Mouse (Mus musculus) lung, embryonic 15.5 days (tissue): ENCODE measurements around the gene Cdh12. TPM values are rescaled to one million over a fixed set of nuclear protein-coding genes. Genes with fewer than 3 reads are reported as not detected.
"Not testable (repeated sequence)": the region's sequence is repeated elsewhere in the genome, so short reads cannot be mapped to it uniquely, and the experiment has no call there.

Experiments used
- ATAC-seq: fragments of 200-750 bp; cut with Nextera tagmentation; 2 replicates; pipeline ENCODE4 v1.8.0; 2017; ENCODE audit warnings: moderate number of reproducible peaks, borderline replicate concordance; ENCODE audit not compliant: low FRiP score, low TSS enrichment; ENCODE audit errors: extremely low read depth
- H3K27ac ChIP-seq: fragments of 300-500 bp; sonication (generic); 2 replicates; pipeline ENCODE4 v1.5.1; 2015; ENCODE audit warnings: moderate library complexity, mild to moderate bottlenecking, inconsistent platforms
- H3K27me3 ChIP-seq: fragments of 300-500 bp; sonication (generic); 2 replicates; pipeline ENCODE4 v1.6.1; 2015; ENCODE audit warnings: inconsistent platforms
- H3K36me3 ChIP-seq: fragments of 300-500 bp; sonication (generic); 2 replicates; pipeline ENCODE4 v1.6.1; 2015; ENCODE audit warnings: inconsistent platforms
- H3K4me1 ChIP-seq: fragments of 300-500 bp; sonication (generic); 2 replicates; pipeline ENCODE4 v1.6.1; 2015; ENCODE audit warnings: inconsistent platforms
- H3K4me2 ChIP-seq: fragments of 300-500 bp; sonication (generic); 2 replicates; pipeline ENCODE4 v1.6.1; 2015; ENCODE audit warnings: inconsistent platforms, mild to moderate bottlenecking, moderate library complexity
- H3K4me3 ChIP-seq: fragments of 300-500 bp; sonication (generic); 2 replicates; pipeline ENCODE4 v1.5.1; 2015; ENCODE audit warnings: mild to moderate bottlenecking, inconsistent platforms
- H3K9ac ChIP-seq: fragments of 300-500 bp; sonication (generic); 2 replicates; pipeline ENCODE4 v1.6.1; 2015; ENCODE audit warnings: inconsistent platforms
- H3K9me3 ChIP-seq: fragments of 300-500 bp; sonication (generic); 2 replicates; pipeline ENCODE4 v1.6.1; 2016; ENCODE audit warnings: inconsistent platforms
- WGBS: fragments of 180-500 bp; shearing (Covaris S2); methylation state at CpG from one replicate; pipeline ENCODE4 v1.1.7; 2015; 5-methylcytosine and 5-hydroxymethylcytosine counted together
- polyA plus RNA-seq: library from polyadenylated mRNA; unstranded; fragments of >200 nt; fragmentation: Nextera tagmentation; extraction: Ambion mirVana; gene quantifications from 2 replicates; pipeline ENCODE4 v1.2.1, GENCODE M21; 2015

Gene Cdh12
- polyA plus RNA-seq, 1 experiment from 2014 or later: 0.09 TPM

GRCm38 (mm10) chr15:21297051-21297450 is 848.0 kb downstream of the Cdh12 start:
- Histone ChIP-seq H3K4me3 (no peak overlapping the region), H3K4me1 (no peaks in the 10 kb centered on the region), H3K9me3 (no peaks in the 10 kb centered on the region), H3K27ac (no peak overlapping the region), H3K4me2 (no peak overlapping the region), H3K36me3 (no peaks in the 10 kb centered on the region), H3K9ac (no peak overlapping the region), H3K27me3 (no peaks in the 10 kb centered on the region)
- ATAC-seq: no peak
- WGBS: 85% methylated on average over 1 of the region's 1 CpGs

GRCm38 (mm10) chr15:21315457-21315856 is 866.4 kb downstream of the Cdh12 start:
- Histone ChIP-seq H3K36me3 (no peaks in the 10 kb centered on the region), H3K4me1 (no peaks in the 10 kb centered on the region), H3K9ac (no peak overlapping the region), H3K4me3 (no peak overlapping the region), H3K27ac (no peak overlapping the region), H3K27me3 (no peaks in the 10 kb centered on the region), H3K4me2 (no peak overlapping the region), H3K9me3 (no peaks in the 10 kb centered on the region)
- 52% methylated on average over 3 of the region's 3 CpGs for WGBS
- ATAC-seq: no peak

GRCm38 (mm10) chr15:21343853-21344252 is 894.8 kb downstream of the Cdh12 start:
- no peak overlapping the region for H3K4me2 ChIP-seq
- no peak for ATAC-seq
- H3K4me1 ChIP-seq: no peaks in the 10 kb centered on the region
- H3K36me3 ChIP-seq: no peaks in the 10 kb centered on the region
- H3K9me3 ChIP-seq: no peaks in the 10 kb centered on the region
- H3K27ac ChIP-seq: no peak overlapping the region
- no peak overlapping the region for H3K9ac ChIP-seq
- H3K4me3 ChIP-seq: no peak overlapping the region
- no peaks in the 10 kb centered on the region for H3K27me3 ChIP-seq

GRCm38 (mm10) chr15:21344323-21344722 is 895.3 kb downstream of the Cdh12 start:
- H3K4me3 ChIP-seq: no peak overlapping the region

GRCm38 (mm10) chr15:21344749-21345148 is 895.7 kb downstream of the Cdh12 start:
- 58% methylated on average over 3 of the region's 3 CpGs for WGBS
- ATAC-seq: no peak

More at GRCm38 (mm10) chr15:21344323-21344722, 895.3 kb downstream of the Cdh12 start:
- no peak overlapping the region for H3K27ac ChIP-seq
- no peak overlapping the region for H3K9ac ChIP-seq
- H3K9me3 ChIP-seq: no peaks in the 10 kb centered on the region
- WGBS: 40% methylated on average over 2 of the region's 2 CpGs
- no peaks in the 10 kb centered on the region for H3K4me1 ChIP-seq
- no peak for ATAC-seq
- H3K4me2 ChIP-seq: no peak overlapping the region
- no peaks in the 10 kb centered on the region for H3K36me3 ChIP-seq
- no peaks in the 10 kb centered on the region for H3K27me3 ChIP-seq

GRCm38 (mm10) chr15:21355356-21356101 is 906.5 kb downstream of the Cdh12 start:
- Histone ChIP-seq H3K9me3 (no peaks in the 10 kb centered on the region), H3K4me3 (no peak overlapping the region), H3K4me1 (no peaks in the 10 kb centered on the region), H3K27me3 (no peaks in the 10 kb centered on the region), H3K4me2 (no peak overlapping the region), H3K9ac (no peak overlapping the region), H3K27ac (no peak overlapping the region), H3K36me3 (no peaks in the 10 kb centered on the region)
- WGBS: 70% methylated on average over 5 of the region's 5 CpGs
- no peak for ATAC-seq

More at GRCm38 (mm10) chr15:21344749-21345148, 895.7 kb downstream of the Cdh12 start:
- no peaks in the 10 kb centered on the region for H3K36me3 ChIP-seq
- H3K27ac ChIP-seq: no peak overlapping the region
- H3K4me1 ChIP-seq: no peaks in the 10 kb centered on the region
- no peak overlapping the region for H3K4me3 ChIP-seq
- H3K9me3 ChIP-seq: no peaks in the 10 kb centered on the region
- H3K9ac ChIP-seq: no peak overlapping the region
- H3K27me3 ChIP-seq: no peaks in the 10 kb centered on the region
- no peak overlapping the region for H3K4me2 ChIP-seq

GRCm38 (mm10) chr15:21366366-21366765 is 917.3 kb downstream of the Cdh12 start:
- ATAC-seq: no peak
- H3K9ac ChIP-seq: no peak overlapping the region
- no peak overlapping the region for H3K27ac ChIP-seq
- H3K4me3 ChIP-seq: no peak overlapping the region
- no peaks in the 10 kb centered on the region for H3K4me1 ChIP-seq
- no peaks in the 10 kb centered on the region for H3K36me3 ChIP-seq
- H3K27me3 ChIP-seq: no peaks in the 10 kb centered on the region
- H3K4me2 ChIP-seq: no peak overlapping the region
- no peaks in the 10 kb centered on the region for H3K9me3 ChIP-seq

GRCm38 (mm10) chr15:21375460-21375859 is 926.4 kb downstream of the Cdh12 start:
- Histone ChIP-seq H3K4me3 (no peak overlapping the region), H3K4me1 (no peaks in the 10 kb centered on the region), H3K27ac (no peak overlapping the region), H3K9me3 (no peaks in the 10 kb centered on the region), H3K9ac (no peak overlapping the region), H3K27me3 (no peaks in the 10 kb centered on the region), H3K4me2 (no peak overlapping the region), H3K36me3 (no peaks in the 10 kb centered on the region)
- WGBS: 67% methylated on average over 5 of the region's 5 CpGs
- ATAC-seq: no peak

- H3K27me3 ChIP-seq: no peaks in the 10 kb centered on the region
- H3K4me2 ChIP-seq: no peak overlapping the region
- no peak overlapping the region for H3K4me3 ChIP-seq
- ATAC-seq: no peak
- H3K9me3 ChIP-seq: no peaks in the 10 kb centered on the region
- H3K4me1 ChIP-seq: no peaks in the 10 kb centered on the region
- WGBS: 70% methylated on average over 3 of the region's 3 CpGs
- no peak overlapping the region for H3K27ac ChIP-seq
- no peaks in the 10 kb centered on the region for H3K36me3 ChIP-seq
- no peak overlapping the region for H3K9ac ChIP-seq
These were observed 926.8 kb downstream of the Cdh12 start for GRCm38 (mm10) chr15:21375871-21376270.

GRCm38 (mm10) chr15:21391442-21391841 is 942.4 kb downstream of the Cdh12 start:
- H3K36me3 ChIP-seq, H3K27me3 ChIP-seq, H3K4me1 ChIP-seq, H3K9ac ChIP-seq, H3K4me2 ChIP-seq, ATAC-seq, H3K27ac ChIP-seq, H3K4me3 ChIP-seq, H3K9me3 ChIP-seq: not testable (repeated sequence)
- WGBS: 88% methylated on average over 14 of the region's 14 CpGs

GRCm38 (mm10) chr15:21393080-21393479 is 944.0 kb downstream of the Cdh12 start:
- Histone ChIP-seq H3K36me3 (no peaks in the 10 kb centered on the region), H3K9ac (no peak overlapping the region), H3K9me3 (no peaks in the 10 kb centered on the region), H3K4me2 (no peak overlapping the region), H3K4me3 (no peak overlapping the region), H3K27me3 (no peaks in the 10 kb centered on the region), H3K27ac (no peak overlapping the region), H3K4me1 (no peaks in the 10 kb centered on the region)
- WGBS: 77% methylated on average over 3 of the region's 3 CpGs
- no peak for ATAC-seq

- H3K36me3 ChIP-seq: no peaks in the 10 kb centered on the region
- H3K9me3 ChIP-seq: no peaks in the 10 kb centered on the region
- no peak overlapping the region for H3K27ac ChIP-seq
- 73% methylated on average over 6 of the region's 6 CpGs for WGBS
- no peak overlapping the region for H3K4me2 ChIP-seq
- no peak overlapping the region for H3K9ac ChIP-seq
- no peak overlapping the region for H3K4me3 ChIP-seq
- no peaks in the 10 kb centered on the region for H3K27me3 ChIP-seq
- H3K4me1 ChIP-seq: no peaks in the 10 kb centered on the region
- no peak for ATAC-seq
These were observed 956.1 kb downstream of the Cdh12 start for GRCm38 (mm10) chr15:21405196-21405595.
